Mouse (Mus musculus) heart, postnatal 0 days (tissue): ENCODE data around the gene Hgfac.

Source experiments
- CTCF ChIP-seq: IDR thresholded peaks from 2 replicates; pipeline ENCODE4 v1.5.1; 2016; ENCODE audit warnings: antibody characterized with exemption, control low read depth, low read depth
- EP300 ChIP-seq: IDR thresholded peaks from 2 replicates; pipeline ENCODE4 v1.6.1; 2016; ENCODE audit warnings: antibody characterized with exemption, low read depth

GRCm38 (mm10) chr5:35071855-35072254 is 30.5 kb downstream of the Hgfac start:
- TF ChIP-seq CTCF (no peak), EP300 (no peak)
